ENCODE assay signal across 8 mouse cellular contexts in the genomic region with DNA sequence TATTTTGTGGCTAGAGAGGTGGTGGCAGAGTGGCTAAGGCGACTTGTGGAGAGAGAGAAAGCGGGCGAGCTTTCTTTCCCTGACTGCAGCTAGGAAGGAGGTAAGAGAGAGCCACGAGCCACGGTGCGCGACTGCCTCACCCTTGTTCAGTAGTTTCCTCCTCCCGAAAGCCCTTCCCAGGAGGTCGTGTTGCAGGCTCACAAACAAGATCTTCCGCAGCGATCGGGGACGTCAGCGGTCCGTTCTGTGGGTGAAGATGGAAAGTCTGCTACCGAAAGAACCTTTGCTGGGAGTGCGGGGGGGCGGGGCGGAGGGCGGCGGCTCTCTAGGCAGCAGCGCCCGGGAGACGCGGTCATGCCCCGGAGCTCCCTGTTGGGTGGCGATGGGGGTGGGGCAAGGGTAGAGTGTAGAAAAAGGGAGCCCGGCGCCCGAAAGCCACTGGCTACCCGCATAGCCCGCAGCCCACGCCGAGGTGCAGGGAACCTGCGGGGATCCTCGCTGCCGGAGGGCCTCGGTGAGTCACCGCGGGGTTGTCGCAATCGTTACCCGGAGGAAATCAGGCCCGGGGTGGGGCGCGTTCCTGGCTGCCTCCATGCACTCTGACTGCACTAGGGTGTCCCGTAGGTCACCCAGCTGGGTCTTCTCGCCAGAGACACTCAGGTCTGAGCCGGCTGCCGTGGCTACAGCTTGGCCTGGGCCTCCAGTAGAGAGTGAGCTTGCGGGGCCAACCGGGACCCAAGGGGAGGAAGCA. TPM values are rescaled to one million over a fixed set of nuclear protein-coding genes. Genes with fewer than 3 reads are reported as not detected.
DNase-seq lines count a peak whose midpoint lies in the region; ATAC-seq and TF ChIP-seq lines count a peak whose summit lies in the region.

No protein-coding gene starts in this region.

- peaks cover 65% of the 10 kb centered on the region for H3K27me3 ChIP-seq in forebrain, embryonic 12.5 days
- H3K27me3 ChIP-seq in heart, postnatal 0 days (ENCODE audit: control insufficient read depth, insufficient read depth, low read length): no peaks in the 10 kb centered on the region
- peaks cover 64% of the 10 kb centered on the region for H3K27me3 ChIP-seq in neural tube, embryonic 13.5 days
- no peaks in the 10 kb centered on the region; the same call in 1 of the 2 replicates for H3K27me3 ChIP-seq in testis, adult 2 months (ENCODE audit: control insufficient read depth, insufficient read depth, low read length)

- 0 out of 2 replicates have a peak, but pooled peaks cover 5% of the 10 kb centered on the region for H3K9me3 ChIP-seq in forebrain, embryonic 12.5 days
- H3K9me3 ChIP-seq in heart, postnatal 0 days (replicated peaks; ENCODE audit: control insufficient read depth, low read length): peaks cover 8% of the 10 kb centered on the region; the same call in 1 of the 2 replicates
- H3K9me3 ChIP-seq in neural tube, embryonic 13.5 days: peaks cover 10% of the 10 kb centered on the region; the same call in 1 of the 2 replicates

- H3K9ac ChIP-seq in forebrain, embryonic 12.5 days: peak overlapping the region; percentile 59
- H3K9ac ChIP-seq in heart, postnatal 0 days (replicated peaks; ENCODE audit: low read depth, low read length): peak overlapping the region; percentile 80
- H3K9ac ChIP-seq in neural tube, embryonic 13.5 days: peak overlapping the region; percentile 65

- H3K4me3 ChIP-seq in forebrain, embryonic 12.5 days (replicated peaks): peak overlapping the region; percentile 57
- peak overlapping the region; percentile 79 for H3K4me3 ChIP-seq in heart, postnatal 0 days (ENCODE audit: low read depth, low read length)
- H3K4me3 ChIP-seq in neural tube, embryonic 13.5 days: peak overlapping the region; percentile 60
- peak overlapping the region; percentile 83 for H3K4me3 ChIP-seq in testis, adult 2 months (ENCODE audit: control insufficient read depth, low read depth, low read length)

- no peak for TF ChIP-seq CTCF in heart, postnatal 0 days (IDR thresholded peaks at IDR 0.05; ENCODE audit: low read depth)
- TF ChIP-seq CTCF in testis, adult 2 months (IDR thresholded peaks at IDR 0.05; ENCODE audit: control insufficient read depth, insufficient read depth, insufficient replicate concordance, low read depth, low read length): no peak

- H3K4me2 ChIP-seq in forebrain, embryonic 12.5 days: peak overlapping the region; percentile 99
- H3K4me2 ChIP-seq in heart, postnatal 0 days (ENCODE audit: low read depth, low read length): peak overlapping the region; percentile 75
- H3K4me2 ChIP-seq in neural tube, embryonic 13.5 days: peak overlapping the region; percentile 99

- TF ChIP-seq POLR2A in testis, adult 2 months (IDR thresholded peaks at IDR 0.05; ENCODE audit: control insufficient read depth, low read depth, low read length): 0 out of 2 replicates have a peak, but pooled peaks have one; percentile 11

- peaks cover 18% of the 10 kb centered on the region for H3K4me1 ChIP-seq in forebrain, embryonic 12.5 days
- H3K4me1 ChIP-seq in heart, postnatal 0 days (ENCODE audit: control insufficient read depth, insufficient read depth): no peaks in the 10 kb centered on the region; the same call in 1 of the 2 replicates
- peaks cover 24% of the 10 kb centered on the region for H3K4me1 ChIP-seq in neural tube, embryonic 13.5 days (replicated peaks)
- peaks cover 7% of the 10 kb centered on the region for H3K4me1 ChIP-seq in testis, adult 2 months (ENCODE audit: control insufficient read depth, insufficient read depth, low read length)

- TF ChIP-seq EP300 in heart, postnatal 0 days (IDR thresholded peaks at IDR 0.05; ENCODE audit: low read depth): no peak

- H3K27ac ChIP-seq in forebrain, embryonic 12.5 days: no peak overlapping the region
- H3K27ac ChIP-seq in heart, postnatal 0 days (ENCODE audit: low read depth): peak overlapping the region; percentile 96
- no peak overlapping the region for H3K27ac ChIP-seq in neural tube, embryonic 13.5 days (replicated peaks)
- no peak overlapping the region for H3K27ac ChIP-seq in testis, adult 2 months (ENCODE audit: control insufficient read depth, insufficient read depth, low read depth, low read length)

- no peaks in the 10 kb centered on the region for H3K36me3 ChIP-seq in forebrain, embryonic 12.5 days (replicated peaks)
- H3K36me3 ChIP-seq in heart, postnatal 0 days (replicated peaks; ENCODE audit: control insufficient read depth, insufficient read depth, low read length): no peaks in the 10 kb centered on the region
- H3K36me3 ChIP-seq in neural tube, embryonic 13.5 days: no peaks in the 10 kb centered on the region
- no peaks in the 10 kb centered on the region for H3K36me3 ChIP-seq in testis, adult 2 months (ENCODE audit: control insufficient read depth, insufficient read depth, low read length)

- WGBS in forebrain, embryonic 12.5 days: under 1% methylated on average over 51 of the region's 52 CpGs
- under 1% methylated on average over 51 of the region's 52 CpGs for WGBS in heart, postnatal 0 days
- under 1% methylated on average over 49 of the region's 52 CpGs for WGBS in neural tube, embryonic 13.5 days

- ATAC-seq in forebrain, embryonic 12.5 days (ENCODE audit: low FRiP score): peak; percentile 68; the same call in 1 of the 2 replicates
- peak; percentile 90 for ATAC-seq in heart, postnatal 0 days (ENCODE audit: insufficient read depth, low read depth)
- peak; percentile 71 for ATAC-seq in neural tube, embryonic 13.5 days (ENCODE audit: low read depth)

- peak; percentile 77 for DNase-seq in CD4-positive helper T cell, adult 2 months (ENCODE audit: low read depth, low spot score)
- DNase-seq in brain, adult 2 months (ENCODE audit: low read depth, low spot score): peak; percentile 74
- DNase-seq in heart, postnatal 0 days (ENCODE audit: low spot score): peak; percentile 53
- DNase-seq in kidney, postnatal 36 days: peak; percentile 68 to 85
- peak; percentile 82 to 87 for DNase-seq in lung, adult 18-20 months

RNA-seq across cellular contexts. Expression of a gene that starts 0.5 kb away (rescaled TPM):
- polyA plus RNA-seq in forebrain, embryonic 12.5 days (2016; fragmentation: Nextera tagmentation; extraction: Ambion mirVana): 0.20 and 0.74 TPM in 2 replicates
- 13.5 and 21.0 TPM in 2 replicates for total RNA-seq in heart, postnatal 0 days (2014; rRNA removed; ENCODE audit: low replicate concordance)
- polyA plus RNA-seq in heart, postnatal 0 days (2015; fragmentation: Nextera tagmentation; extraction: Ambion mirVana): 22.1 and 22.6 TPM in 2 replicates
- polyA plus RNA-seq in neural tube, embryonic 13.5 days (2015; fragmentation: Nextera tagmentation; extraction: Ambion mirVana): 1.3 and 1.5 TPM in 2 replicates
- polyA plus RNA-seq in testis, adult 2 months (2012; rRNA removed): 21.7 and 26.8 TPM in 2 replicates

RNA-seq across cellular contexts. Expression of a gene that starts 25.3 kb away (rescaled TPM):
- 24.1 and 28.5 TPM in 2 replicates for polyA plus RNA-seq in forebrain, embryonic 12.5 days (2016; fragmentation: Nextera tagmentation; extraction: Ambion mirVana)
- 16.7 and 19.5 TPM in 2 replicates for total RNA-seq in heart, postnatal 0 days (2014; rRNA removed; ENCODE audit: low replicate concordance)
- 26.8 and 28.9 TPM in 2 replicates for polyA plus RNA-seq in heart, postnatal 0 days (2015; fragmentation: Nextera tagmentation; extraction: Ambion mirVana)
- polyA plus RNA-seq in neural tube, embryonic 13.5 days (2015; fragmentation: Nextera tagmentation; extraction: Ambion mirVana): 14.3 and 19.2 TPM in 2 replicates
- polyA plus RNA-seq in testis, adult 2 months (2012; rRNA removed): 5.5 and 6.3 TPM in 2 replicates

RNA-seq across cellular contexts. Expression of a gene that starts 47.6 kb away (rescaled TPM):
- polyA plus RNA-seq in forebrain, embryonic 12.5 days (2016; fragmentation: Nextera tagmentation; extraction: Ambion mirVana): 174 and 181 TPM in 2 replicates
- total RNA-seq in heart, postnatal 0 days (2014; rRNA removed; ENCODE audit: low replicate concordance): 25.1 and 57.1 TPM in 2 replicates
- 195 and 202 TPM in 2 replicates for polyA plus RNA-seq in heart, postnatal 0 days (2015; fragmentation: Nextera tagmentation; extraction: Ambion mirVana)
- polyA plus RNA-seq in neural tube, embryonic 13.5 days (2015; fragmentation: Nextera tagmentation; extraction: Ambion mirVana): 168 and 188 TPM in 2 replicates
- 27.8 and 32.8 TPM in 2 replicates for polyA plus RNA-seq in testis, adult 2 months (2012; rRNA removed)

RNA-seq across cellular contexts. Expression of a gene that starts 47.6 kb away (rescaled TPM):
- polyA plus RNA-seq in forebrain, embryonic 12.5 days (2016; fragmentation: Nextera tagmentation; extraction: Ambion mirVana): 29.5 and 31.7 TPM in 2 replicates
- total RNA-seq in heart, postnatal 0 days (2014; rRNA removed; ENCODE audit: low replicate concordance): 0.42 and 4.4 TPM in 2 replicates
- 3.9 and 4.0 TPM in 2 replicates for polyA plus RNA-seq in heart, postnatal 0 days (2015; fragmentation: Nextera tagmentation; extraction: Ambion mirVana)
- 17.1 and 21.5 TPM in 2 replicates for polyA plus RNA-seq in neural tube, embryonic 13.5 days (2015; fragmentation: Nextera tagmentation; extraction: Ambion mirVana)
- polyA plus RNA-seq in testis, adult 2 months (2012; rRNA removed): 6.1 TPM in 2 replicates
